In genomic region chr12:3370979-3371925, GRCm38 (mm10) we compare ENCODE assay signal across 10 mouse cellular contexts. TPM values are rescaled to one million over a fixed set of nuclear protein-coding genes. Genes with fewer than 3 reads are reported as not detected.
DNase-seq lines count a peak whose midpoint lies in the region; ATAC-seq and TF ChIP-seq lines count a peak whose summit lies in the region.
"Had no signal": no experiment of that assay in that cellular context is flagged by ENCODE, and none has a peak within 500 bp of the region (broad histone marks: within the 10 kb centered on the region; RNA-seq: fewer than 3 reads in every experiment).

No protein-coding gene starts in this region.

- no peak for ATAC-seq in heart, embryonic 14.5 days (ENCODE audit: insufficient number of reproducible peaks, insufficient read depth, low FRiP score, low read depth)
- ATAC-seq in embryonic facial prominence, embryonic 15.5 days (ENCODE audit: insufficient number of reproducible peaks, low FRiP score, low TSS enrichment, low read depth): no peak

- peaks cover 7 to 21% of the 10 kb centered on the region in 2 experiments for H3K4me1 ChIP-seq in heart, embryonic 14.5 days (ENCODE audit: control insufficient read depth in 2 of 2, insufficient read depth in 2 of 2, low read length in 2 of 2)
- peaks cover 2% of the 10 kb centered on the region; the same call in 1 of the 2 replicates for H3K4me1 ChIP-seq in heart, adult 2 months (ENCODE audit: control insufficient read depth, insufficient read depth, low read length)
- peaks cover 50% of the 10 kb centered on the region for H3K4me1 ChIP-seq in embryonic facial prominence, embryonic 15.5 days
- H3K4me1 ChIP-seq in midbrain, embryonic 10.5 days: peaks cover 60% of the 10 kb centered on the region
- H3K4me1 ChIP-seq: liver, embryonic 13.5 days had no signal

- 20% methylated on average over 11 of the region's 11 CpGs for WGBS in heart, embryonic 14.5 days
- 36% methylated on average over 11 of the region's 11 CpGs for WGBS in heart, adult 2 months
- WGBS in embryonic facial prominence, embryonic 15.5 days: 14% methylated on average over 11 of the region's 11 CpGs
- WGBS in midbrain, embryonic 10.5 days: 19% methylated on average over 11 of the region's 11 CpGs

- H3K36me3 ChIP-seq in heart, embryonic 14.5 days (ENCODE audit: control insufficient read depth, insufficient read depth, low read length): no peaks in the 10 kb centered on the region
- peaks cover 5% of the 10 kb centered on the region; the same call in 1 of the 2 replicates for H3K36me3 ChIP-seq in heart, adult 2 months (ENCODE audit: control insufficient read depth, insufficient read depth, low read length)
- H3K36me3 ChIP-seq in embryonic facial prominence, embryonic 15.5 days: peaks cover 39% of the 10 kb centered on the region
- peaks cover 53% of the 10 kb centered on the region for H3K36me3 ChIP-seq in midbrain, embryonic 10.5 days
- H3K36me3 ChIP-seq: liver, embryonic 13.5 days had no signal

- H3K4me2 ChIP-seq in heart, embryonic 14.5 days (ENCODE audit: low read length): peak overlapping the region; percentile 32; the same call in 1 of the 2 replicates
- H3K4me2 ChIP-seq in embryonic facial prominence, embryonic 15.5 days (replicated peaks): peak overlapping the region; percentile 24; the same call in 1 of the 2 replicates
- H3K4me2 ChIP-seq: liver, embryonic 13.5 days had no signal

- H3K9me3 ChIP-seq in heart, embryonic 14.5 days (ENCODE audit: control insufficient read depth, low read length): no peaks in the 10 kb centered on the region
- no peaks in the 10 kb centered on the region for H3K9me3 ChIP-seq in embryonic facial prominence, embryonic 15.5 days (replicated peaks)
- peaks cover 15% of the 10 kb centered on the region for H3K9me3 ChIP-seq in midbrain, embryonic 10.5 days (replicated peaks)
- H3K9me3 ChIP-seq: liver, embryonic 13.5 days had no signal

- 0 out of 4 replicates have a peak overlapping the region, but pooled peaks of 1 of the 2 experiments have one; percentile 9 for H3K27ac ChIP-seq in heart, embryonic 14.5 days (replicated peaks in 1 of 2; ENCODE audit: control insufficient read depth in 1 of 2, insufficient read depth in 1 of 2, low read depth in 2 of 2, low read length in 2 of 2)
- no peak overlapping the region for H3K27ac ChIP-seq in heart, adult 2 months
- 0 out of 2 replicates have a peak overlapping the region, but pooled peaks have one; percentile 34 for H3K27ac ChIP-seq in embryonic facial prominence, embryonic 15.5 days (replicated peaks)
- peak overlapping the region; percentile 10; the same call in 1 of the 2 replicates for H3K27ac ChIP-seq in midbrain, embryonic 10.5 days (replicated peaks)
- H3K27ac ChIP-seq: liver, embryonic 13.5 days had no signal

- H3K9ac ChIP-seq in heart, embryonic 14.5 days (ENCODE audit: low read length): peak overlapping the region; percentile 8; the same call in 1 of the 2 replicates
- H3K9ac ChIP-seq in heart, adult 2 months (ENCODE audit: low read depth, low read length): no peak overlapping the region
- H3K9ac ChIP-seq in embryonic facial prominence, embryonic 15.5 days: no peak overlapping the region
- H3K9ac ChIP-seq: liver, embryonic 13.5 days had no signal

- no peak for TF ChIP-seq EP300 in heart, adult 2 months (IDR thresholded peaks at IDR 0.05; ENCODE audit: insufficient read depth, low read depth, low read length)

- TF ChIP-seq CTCF in heart, adult 2 months (IDR thresholded peaks at IDR 0.05): no peak

- H3K79me2 ChIP-seq in heart, adult 2 months (replicated peaks; ENCODE audit: control insufficient read depth, insufficient read depth, low read length): no peaks in the 10 kb centered on the region

- DNase-seq in heart, adult 2 months: no peak
- peak; percentile 79 for DNase-seq in Muller cell, postnatal 12 days (ENCODE audit: inconsistent ontology term)
- DNase-seq in midbrain, embryonic 10.5 days (ENCODE audit: low spot score): peak; percentile 19
- DNase-seq in layer of hippocampus, postnatal 25 days (ENCODE audit: extremely low spot score in 1 of 2, low spot score in 1 of 2): no peak
- DNase-seq in left cerebral cortex, adult 9 months (ENCODE audit: low spot score in 2 of 2): no peak
- DNase-seq in ovary, adult 18-20 months (ENCODE audit: low spot score): no peak
- DNase-seq: liver, embryonic 13.5 days; right cerebral cortex, postnatal 14 days had no signal

- no peak for TF ChIP-seq POLR2A in heart, adult 2 months (IDR thresholded peaks at IDR 0.05; ENCODE audit: insufficient read depth, low read depth, low read length)

- no peak overlapping the region for H3K4me3 ChIP-seq in heart, embryonic 14.5 days (ENCODE audit: control insufficient read depth in 1 of 2, insufficient read depth in 1 of 2, low read depth in 1 of 2, low read length in 2 of 2)
- no peak overlapping the region for H3K4me3 ChIP-seq in heart, adult 2 months
- H3K4me3 ChIP-seq in embryonic facial prominence, embryonic 15.5 days (replicated peaks): peak overlapping the region; percentile 10
- H3K4me3 ChIP-seq in midbrain, embryonic 10.5 days: peak overlapping the region; percentile 39
- H3K4me3 ChIP-seq: liver, embryonic 13.5 days had no signal

- intact Hi-C loops in heart, adult 2 months (cut with DNase I): no loop called here

- no peaks in the 10 kb centered on the region for H3K27me3 ChIP-seq in heart, embryonic 14.5 days (ENCODE audit: control insufficient read depth, insufficient read depth, low read length)
- no peaks in the 10 kb centered on the region for H3K27me3 ChIP-seq in heart, adult 2 months (ENCODE audit: control insufficient read depth, insufficient read depth, low read length)
- H3K27me3 ChIP-seq in embryonic facial prominence, embryonic 15.5 days: no peaks in the 10 kb centered on the region
- H3K27me3 ChIP-seq in midbrain, embryonic 10.5 days (ENCODE audit: low read depth, poor library complexity, severe bottlenecking): peaks cover 5% of the 10 kb centered on the region; the same call in 1 of the 2 replicates

RNA-seq across cellular contexts. Expression of gene Kif3c, which starts 6.3 kb away (rescaled TPM):
- 4.5 and 5.0 TPM in 2 replicates for polyA plus RNA-seq in heart, embryonic 14.5 days (2014; fragmentation: Nextera tagmentation; extraction: Ambion mirVana)
- 1 to 10 TPM; 4.8 to 5.5 TPM for total RNA-seq in heart, adult 2 months (2021)
- polyA plus RNA-seq in heart, adult 2 months (2012; rRNA removed): 3.5 and 9.1 TPM in 2 replicates
- 13.2 and 14.8 TPM in 2 replicates for polyA plus RNA-seq in embryonic facial prominence, embryonic 15.5 days (2015; fragmentation: Nextera tagmentation; extraction: Ambion mirVana)
- 19.9 and 28.5 TPM in 2 replicates for polyA plus RNA-seq in midbrain, embryonic 10.5 days (2016; fragmentation: Nextera tagmentation; extraction: Ambion mirVana)
- total RNA-seq in layer of hippocampus, postnatal 25 days (2021): 100 to 1,000 TPM; 174 to 177 TPM

RNA-seq across cellular contexts. Expression of gene Asxl2, which starts 55.4 kb away (rescaled TPM):
- polyA plus RNA-seq in heart, embryonic 14.5 days (2014; fragmentation: Nextera tagmentation; extraction: Ambion mirVana): 18.7 and 21.6 TPM in 2 replicates
- 10 to 100 TPM; 18.8 to 21.9 TPM for total RNA-seq in heart, adult 2 months (2021)
- 4.0 and 7.8 TPM in 2 replicates for polyA plus RNA-seq in heart, adult 2 months (2012; rRNA removed)
- 17.7 and 18.0 TPM in 2 replicates for polyA plus RNA-seq in embryonic facial prominence, embryonic 15.5 days (2015; fragmentation: Nextera tagmentation; extraction: Ambion mirVana)
- polyA plus RNA-seq in midbrain, embryonic 10.5 days (2016; fragmentation: Nextera tagmentation; extraction: Ambion mirVana): 14.0 and 15.6 TPM in 2 replicates
- 10 to 100 TPM; 26.2 to 27.9 TPM for total RNA-seq in layer of hippocampus, postnatal 25 days (2021)

Comparison
In these comparisons a context has a peak if more than half of its experiments do, and no peak if none do; other contexts are left out.
1. H3K4me3 ChIP-seq: peak in embryonic facial prominence, embryonic 15.5 days (single experiment) and midbrain, embryonic 10.5 days (single experiment); none in heart, embryonic 14.5 days (0 of 2) and heart, adult 2 months (single experiment).
2. DNase-seq: peak in Muller cell, postnatal 12 days (single experiment) and midbrain, embryonic 10.5 days (single experiment); none in heart, adult 2 months (0 of 2), layer of hippocampus, postnatal 25 days (0 of 2), left cerebral cortex, adult 9 months (0 of 2) and ovary, adult 18-20 months (single experiment).